Mouse (Mus musculus) midbrain, embryonic 15.5 days (tissue): ENCODE measurements around the gene Fndc3b. TPM values are rescaled to one million over a fixed set of nuclear protein-coding genes. Genes with fewer than 3 reads are reported as not detected.
A peak's percentile ranks its signal among the peaks of the same experiment; 100 is the strongest.

Experiments used
- ATAC-seq: fragments of 200-750 bp; cut with Nextera tagmentation; replicated peaks from 2 replicates; pipeline ENCODE4 v1.8.0; 2017; ENCODE audit warnings: moderate TSS enrichment
- H3K27ac ChIP-seq: fragments of 300-500 bp; sonication (generic); 2 replicates; pipeline ENCODE4 v1.5.1; 2015; ENCODE audit warnings: mild to moderate bottlenecking, inconsistent platforms
- H3K27me3 ChIP-seq: fragments of 300-500 bp; sonication (generic); replicated peaks from 2 replicates; pipeline ENCODE4 v1.6.1; 2015; ENCODE audit warnings: inconsistent platforms
- H3K36me3 ChIP-seq: fragments of 300-500 bp; sonication (generic); replicated peaks from 2 replicates; pipeline ENCODE4 v1.6.1; 2015; ENCODE audit warnings: inconsistent platforms
- H3K4me1 ChIP-seq: fragments of 300-500 bp; sonication (generic); 2 replicates; pipeline ENCODE4 v1.6.1; 2015; ENCODE audit warnings: inconsistent platforms
- H3K4me2 ChIP-seq: fragments of 300-500 bp; sonication (generic); 2 replicates; pipeline ENCODE4 v1.6.1; 2015; ENCODE audit warnings: inconsistent platforms, mild to moderate bottlenecking, moderate library complexity
- H3K4me3 ChIP-seq: fragments of 300-500 bp; sonication (generic); 2 replicates; pipeline ENCODE4 v1.5.1; 2015; ENCODE audit warnings: mild to moderate bottlenecking, inconsistent platforms
- H3K9ac ChIP-seq: fragments of 300-500 bp; sonication (generic); 2 replicates; pipeline ENCODE4 v1.6.1; 2015; ENCODE audit warnings: mild to moderate bottlenecking, inconsistent platforms
- H3K9me3 ChIP-seq: fragments of 300-500 bp; sonication (generic); 2 replicates; pipeline ENCODE4 v1.6.1; 2016; ENCODE audit warnings: inconsistent platforms
- WGBS: fragments of 180-500 bp; shearing (Covaris S2); methylation state at CpG from one replicate; pipeline ENCODE4 v1.1.7; 2015; ENCODE audit warnings: mixed read lengths; 5-methylcytosine and 5-hydroxymethylcytosine counted together
- polyA plus RNA-seq: library from polyadenylated mRNA; unstranded; fragments of >200 nt; fragmentation: Nextera tagmentation; extraction: Ambion mirVana; gene quantifications from 2 replicates; pipeline ENCODE4 v1.2.1, GENCODE M21; 2015

Gene Fndc3b
- polyA plus RNA-seq, 1 experiment from 2014 or later = 9.7 TPM

GRCm38 (mm10) chr3:27655673-27656072 is 55.4 kb downstream of the Fndc3b start:
- H3K36me3 ChIP-seq = no peaks in the 10 kb centered on the region
- ATAC-seq = no peak
- no peak overlapping the region for H3K4me2 ChIP-seq
- no peaks in the 10 kb centered on the region for H3K27me3 ChIP-seq
- H3K27ac ChIP-seq = no peak overlapping the region
- WGBS = 64% methylated on average over 4 of the region's 4 CpGs
- no peak overlapping the region for H3K9ac ChIP-seq
- no peaks in the 10 kb centered on the region for H3K9me3 ChIP-seq
- H3K4me3 ChIP-seq = no peak overlapping the region
- H3K4me1 ChIP-seq = 0 out of 2 replicates have a peak, but pooled peaks cover 6% of the 10 kb centered on the region

- 91% methylated on average over 11 of the region's 11 CpGs for WGBS
- H3K36me3 ChIP-seq = no peaks in the 10 kb centered on the region
- no peaks in the 10 kb centered on the region for H3K27me3 ChIP-seq
- ATAC-seq = no peak
- H3K9me3 ChIP-seq = no peaks in the 10 kb centered on the region
- no peak overlapping the region for H3K9ac ChIP-seq
- H3K4me1 ChIP-seq = 0 out of 2 replicates have a peak, but pooled peaks cover 6% of the 10 kb centered on the region
- H3K27ac ChIP-seq = no peak overlapping the region
- no peak overlapping the region for H3K4me2 ChIP-seq
- H3K4me3 ChIP-seq = no peak overlapping the region
Measured at GRCm38 (mm10) chr3:27655042-27655441, 56.1 kb downstream of the Fndc3b start.

- no peak overlapping the region for H3K4me2 ChIP-seq
- 80% methylated on average over 9 of the region's 9 CpGs for WGBS
- H3K27ac ChIP-seq = no peak overlapping the region
Measured at GRCm38 (mm10) chr3:27652451-27653011, 58.6 kb downstream of the Fndc3b start.

GRCm38 (mm10) chr3:27651731-27652130 is 59.4 kb downstream of the Fndc3b start:
- H3K27ac ChIP-seq = 0 out of 2 replicates have a peak overlapping the region, but pooled peaks have one; percentile 7
- no peak overlapping the region for H3K4me3 ChIP-seq
- ATAC-seq = no peak
- H3K9ac ChIP-seq = no peak overlapping the region
- 41% methylated on average over 6 of the region's 6 CpGs for WGBS
- H3K27me3 ChIP-seq = no peaks in the 10 kb centered on the region
- no peaks in the 10 kb centered on the region for H3K36me3 ChIP-seq
- H3K4me1 ChIP-seq = 0 out of 2 replicates have a peak, but pooled peaks cover 6% of the 10 kb centered on the region
- no peak overlapping the region for H3K4me2 ChIP-seq
- H3K9me3 ChIP-seq = no peaks in the 10 kb centered on the region

More at GRCm38 (mm10) chr3:27652451-27653011, 58.6 kb downstream of the Fndc3b start:
- H3K36me3 ChIP-seq = no peaks in the 10 kb centered on the region
- 0 out of 2 replicates have a peak, but pooled peaks cover 6% of the 10 kb centered on the region for H3K4me1 ChIP-seq
- H3K27me3 ChIP-seq = no peaks in the 10 kb centered on the region
- no peak overlapping the region for H3K4me3 ChIP-seq
- no peak for ATAC-seq
- H3K9ac ChIP-seq = no peak overlapping the region
- H3K9me3 ChIP-seq = no peaks in the 10 kb centered on the region

GRCm38 (mm10) chr3:27650083-27650482 is 61.0 kb downstream of the Fndc3b start:
- H3K27me3 ChIP-seq = no peaks in the 10 kb centered on the region
- no peak overlapping the region for H3K4me3 ChIP-seq
- no peak overlapping the region for H3K9ac ChIP-seq
- 87% methylated on average over 11 of the region's 11 CpGs for WGBS
- H3K4me2 ChIP-seq = no peak overlapping the region
- H3K9me3 ChIP-seq = no peaks in the 10 kb centered on the region
- no peaks in the 10 kb centered on the region for H3K36me3 ChIP-seq
- H3K27ac ChIP-seq = no peak overlapping the region
- 0 out of 2 replicates have a peak, but pooled peaks cover 6% of the 10 kb centered on the region for H3K4me1 ChIP-seq
- ATAC-seq = no peak

- Histone ChIP-seq H3K4me2 (no peak overlapping the region), H3K9me3 (no peaks in the 10 kb centered on the region), H3K4me1 (0 out of 2 replicates have a peak, but pooled peaks cover 6% of the 10 kb centered on the region), H3K27me3 (no peaks in the 10 kb centered on the region), H3K9ac (no peak overlapping the region), H3K4me3 (no peak overlapping the region), H3K36me3 (no peaks in the 10 kb centered on the region), H3K27ac (no peak overlapping the region)
- ATAC-seq = no peak
- 68% methylated on average over 1 of the region's 1 CpGs for WGBS
Measured at GRCm38 (mm10) chr3:27649316-27649715, 61.8 kb downstream of the Fndc3b start.

- no peak for ATAC-seq
- no peak overlapping the region for H3K9ac ChIP-seq
- no peak overlapping the region for H3K27ac ChIP-seq
- no peaks in the 10 kb centered on the region for H3K4me1 ChIP-seq
- H3K27me3 ChIP-seq = no peaks in the 10 kb centered on the region
- 93% methylated on average over 6 of the region's 6 CpGs for WGBS
- no peak overlapping the region for H3K4me2 ChIP-seq
- H3K4me3 ChIP-seq = no peak overlapping the region
- H3K9me3 ChIP-seq = no peaks in the 10 kb centered on the region
- no peaks in the 10 kb centered on the region for H3K36me3 ChIP-seq
Measured at GRCm38 (mm10) chr3:27642381-27642780, 68.7 kb downstream of the Fndc3b start.

- H3K27me3 ChIP-seq = no peaks in the 10 kb centered on the region
- 95% methylated on average over 4 of the region's 4 CpGs for WGBS
- no peak overlapping the region for H3K27ac ChIP-seq
- no peaks in the 10 kb centered on the region for H3K36me3 ChIP-seq
- peaks cover 4% of the 10 kb centered on the region; the same call in 1 of the 2 replicates for H3K4me1 ChIP-seq
- no peak for ATAC-seq
- no peak overlapping the region for H3K4me3 ChIP-seq
- no peak overlapping the region for H3K4me2 ChIP-seq
- H3K9ac ChIP-seq = no peak overlapping the region
- no peaks in the 10 kb centered on the region for H3K9me3 ChIP-seq
Measured at GRCm38 (mm10) chr3:27639701-27640100, 71.4 kb downstream of the Fndc3b start.

- Histone ChIP-seq H3K27ac (no peak overlapping the region), H3K9ac (no peak overlapping the region), H3K27me3 (no peaks in the 10 kb centered on the region), H3K4me3 (no peak overlapping the region), H3K9me3 (no peaks in the 10 kb centered on the region), H3K36me3 (no peaks in the 10 kb centered on the region), H3K4me2 (no peak overlapping the region), H3K4me1 (peaks cover 4% of the 10 kb centered on the region; the same call in 1 of the 2 replicates)
- WGBS = 71% methylated on average over 6 of the region's 6 CpGs
- ATAC-seq = 0 out of 2 replicates have a peak, but pooled peaks have one; percentile 19
Measured at GRCm38 (mm10) chr3:27637046-27637661, 74.0 kb downstream of the Fndc3b start.

GRCm38 (mm10) chr3:27635776-27636175 is 75.3 kb downstream of the Fndc3b start:
- ATAC-seq = no peak
- Histone ChIP-seq H3K4me3 (no peak overlapping the region), H3K4me2 (no peak overlapping the region), H3K27me3 (no peaks in the 10 kb centered on the region), H3K9ac (no peak overlapping the region), H3K9me3 (no peaks in the 10 kb centered on the region), H3K27ac (no peak overlapping the region), H3K4me1 (peaks cover 4% of the 10 kb centered on the region; the same call in 1 of the 2 replicates), H3K36me3 (no peaks in the 10 kb centered on the region)
- WGBS = 24% methylated on average over 3 of the region's 3 CpGs

- Histone ChIP-seq H3K27ac (no peak overlapping the region), H3K9me3 (no peaks in the 10 kb centered on the region), H3K4me2 (no peak overlapping the region), H3K36me3 (no peaks in the 10 kb centered on the region), H3K9ac (no peak overlapping the region), H3K27me3 (no peaks in the 10 kb centered on the region), H3K4me3 (no peak overlapping the region), H3K4me1 (peaks cover 4% of the 10 kb centered on the region; the same call in 1 of the 2 replicates)
- no peak for ATAC-seq
- WGBS = 97% methylated on average over 1 of the region's 1 CpGs
Measured at GRCm38 (mm10) chr3:27632880-27633279, 78.2 kb downstream of the Fndc3b start.

GRCm38 (mm10) chr3:27631112-27631511 is 80.0 kb downstream of the Fndc3b start:
- H3K4me3 ChIP-seq = no peak overlapping the region
- H3K27ac ChIP-seq = no peak overlapping the region
- no peaks in the 10 kb centered on the region for H3K27me3 ChIP-seq
- 0 out of 2 replicates have a peak, but pooled peaks have one; percentile 22 for ATAC-seq
- no peaks in the 10 kb centered on the region for H3K36me3 ChIP-seq
- 80% methylated on average over 7 of the region's 7 CpGs for WGBS
- peaks cover 11% of the 10 kb centered on the region; the same call in 1 of the 2 replicates for H3K4me1 ChIP-seq
- no peak overlapping the region for H3K9ac ChIP-seq
- no peaks in the 10 kb centered on the region for H3K9me3 ChIP-seq
- no peak overlapping the region for H3K4me2 ChIP-seq
